ENCODE assay signal across 21 mouse cellular contexts in the genomic region with DNA sequence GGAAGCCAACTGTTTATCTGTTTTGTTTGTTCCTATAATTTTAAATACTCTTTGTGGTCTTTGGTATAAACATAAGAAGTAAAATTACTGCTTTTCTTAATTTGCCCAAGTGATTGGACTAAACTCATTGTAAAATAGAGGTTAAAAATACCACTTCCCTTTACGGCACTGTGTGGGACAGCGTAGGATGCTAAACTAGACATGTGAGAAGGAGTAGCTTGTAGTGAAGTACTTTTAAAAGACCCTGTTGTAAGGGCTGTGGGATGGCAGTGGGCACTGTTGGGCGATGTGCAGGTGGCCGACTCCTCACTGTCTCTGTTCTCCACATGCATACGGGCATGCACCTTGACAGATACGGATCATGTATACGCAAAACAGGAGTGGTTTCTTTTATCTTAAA.
"Had no signal": no experiment of that assay in that cellular context is flagged by ENCODE, and none has a peak within 500 bp of the region (broad histone marks: within the 10 kb centered on the region; RNA-seq: fewer than 3 reads in every experiment).

No protein-coding gene starts in this region.

- ATAC-seq: forebrain, embryonic 13.5 days; forebrain, embryonic 14.5 days; forebrain, embryonic 15.5 days; forebrain, embryonic 16.5 days; forebrain, postnatal 0 days had no signal

- DNase-seq: cerebellum, adult 2 months; cerebellum, adult 8-10 months; cerebellum, adult 9-10 months; cerebellum, adult 9-11 months; cerebellum, postnatal 10 days; cerebellum, postnatal 14 days; cerebellum, postnatal 25 days; cerebellum, postnatal 36 days; embryo, embryonic 11 days; forebrain, postnatal 0 days; gastrocnemius, adult 2 months; gastrocnemius, postnatal 10 days; gastrocnemius, postnatal 14 days; gastrocnemius, postnatal 25 days; gastrocnemius, postnatal 36 days; heart, adult 18-20 months; heart, adult 2 months had no signal
